Mouse (Mus musculus): ENCODE results near the gene Ndufaf1. TPM values are rescaled to one million over a fixed set of nuclear protein-coding genes. Genes with fewer than 3 reads are reported as not detected.

Ndufaf1 gene
- polyA plus RNA-seq (2015; fragmentation: Nextera tagmentation; extraction: Ambion mirVana): 30.8 and 30.9 TPM in 2 replicates

DNA sequence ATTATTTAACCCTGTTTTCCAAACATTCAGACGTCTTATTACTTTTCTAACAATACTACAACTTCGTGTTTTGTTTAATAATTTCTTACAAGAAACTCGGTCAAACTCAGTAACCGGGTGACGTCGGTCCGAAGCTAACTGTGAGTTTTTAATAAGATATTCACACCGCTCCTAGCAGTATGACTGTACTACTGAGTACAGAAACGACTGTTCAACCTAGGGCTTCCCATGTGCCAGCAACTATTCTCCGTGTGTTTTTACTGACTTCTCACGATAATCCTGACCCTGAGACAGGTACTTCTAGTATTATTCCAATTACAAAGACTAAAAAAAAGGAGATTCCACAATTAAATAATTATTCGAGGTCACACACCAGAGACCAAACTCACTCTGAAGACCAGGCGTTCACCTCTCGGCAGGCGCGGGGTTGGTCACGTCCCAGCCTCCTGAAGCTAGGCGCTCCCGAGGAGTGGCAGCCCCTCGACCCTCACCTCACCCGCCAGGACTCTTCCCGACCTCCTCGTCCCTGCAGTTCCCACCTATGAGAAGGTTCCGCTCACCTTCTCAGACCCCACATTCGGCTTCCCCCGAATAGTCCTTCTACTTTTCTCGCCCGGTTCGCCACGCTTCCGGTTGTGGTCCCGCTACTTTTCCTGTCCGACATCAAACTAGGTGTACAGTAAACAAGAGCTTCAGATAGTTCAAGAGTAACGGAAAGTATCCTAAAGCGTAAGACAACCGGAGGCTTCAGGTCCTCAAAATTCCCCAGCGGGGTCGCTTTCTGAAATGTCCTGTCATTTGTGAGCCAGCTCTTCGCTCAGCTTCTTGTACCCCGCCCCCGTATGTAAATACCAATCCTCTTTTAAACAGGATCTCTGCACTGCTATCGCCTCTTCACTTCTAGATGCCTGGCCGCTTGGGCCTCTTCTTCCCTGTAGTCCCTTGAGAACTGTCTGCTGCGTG lies at the start of gene Ndufaf1:
TSS of gene Ndufaf1 (minus strand) at position 608 of the 963 bp plus-strand sequence.
- peaks cover 17% of the 10 kb centered on the region for H3K4me1 ChIP-seq (replicated peaks)
- peak within 1 kb of the TSS; percentile 91 for H3K9ac ChIP-seq
- peak within 1 kb of the TSS; percentile 74 for H3K4me2 ChIP-seq
- peak; percentile 85 for ATAC-seq (ENCODE audit: insufficient read depth)
- under 1% methylated on average over 44 of the region's 44 CpGs for WGBS (ENCODE audit: insufficient replicate concordance)
- H3K27me3 ChIP-seq: no peaks in the 10 kb centered on the region
- H3K27ac ChIP-seq (replicated peaks): peak within 1 kb of the TSS; percentile 76
- peaks cover 24% of the 10 kb centered on the region for H3K36me3 ChIP-seq (replicated peaks)
- no peaks in the 10 kb centered on the region for H3K9me3 ChIP-seq (replicated peaks)
- peak within 1 kb of the TSS; percentile 89 for H3K4me3 ChIP-seq (replicated peaks)

DNA sequence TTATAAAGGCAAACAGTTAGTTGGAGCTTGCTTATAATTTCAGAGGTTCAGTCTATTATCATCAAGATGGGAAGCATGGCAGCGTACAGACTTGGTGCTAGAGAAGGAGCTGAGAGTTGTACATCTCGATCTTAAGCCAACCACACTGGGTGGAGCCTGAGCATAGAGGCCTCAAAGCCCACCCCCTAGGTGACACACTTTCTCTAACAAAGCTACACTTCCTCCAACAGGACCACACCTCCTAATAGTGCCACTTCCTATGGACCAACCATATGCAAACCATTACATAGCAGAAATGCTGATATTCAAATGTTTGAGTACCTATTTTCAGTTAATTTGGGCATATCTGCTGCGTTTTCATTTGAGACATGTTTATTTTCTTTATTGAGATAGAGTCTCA lies 47.4 kb upstream of the Ndufaf1 start:
- no peaks in the 10 kb centered on the region for H3K9me3 ChIP-seq (replicated peaks)
- H3K4me1 ChIP-seq (replicated peaks): 0 out of 2 replicates have a peak, but pooled peaks cover under 1% of the 10 kb centered on the region
- H3K4me2 ChIP-seq: no peak overlapping the region
- ATAC-seq (ENCODE audit: insufficient read depth): no peak
- peaks cover 68% of the 10 kb centered on the region for H3K36me3 ChIP-seq (replicated peaks)
- H3K4me3 ChIP-seq (replicated peaks): no peak overlapping the region
- no peak overlapping the region for H3K9ac ChIP-seq
- no peak overlapping the region for H3K27ac ChIP-seq (replicated peaks)
- H3K27me3 ChIP-seq: no peaks in the 10 kb centered on the region
- 71% methylated on average over 3 of the region's 3 CpGs for WGBS (ENCODE audit: insufficient replicate concordance)

DNA sequence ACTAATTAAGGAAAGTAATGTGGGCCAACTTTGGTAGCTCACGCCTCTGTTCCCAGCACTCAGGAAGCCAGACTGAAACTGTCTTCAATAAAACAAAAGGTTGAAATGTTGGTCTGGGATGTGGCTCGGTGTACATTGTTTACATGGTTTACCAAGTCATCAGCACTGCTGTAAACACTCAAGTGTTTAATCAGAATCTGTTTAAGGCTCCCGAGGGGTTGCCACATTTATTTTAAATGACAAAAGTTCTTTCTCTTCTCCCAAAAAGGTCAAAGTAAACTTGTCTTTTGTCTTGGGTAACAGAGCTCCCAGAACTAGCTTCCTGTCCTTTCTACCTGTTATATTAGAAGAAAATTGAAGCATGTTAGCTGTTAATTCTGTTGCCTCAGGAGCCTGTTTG lies 45.0 kb upstream of the Ndufaf1 start:
- peaks cover 54% of the 10 kb centered on the region for H3K36me3 ChIP-seq (replicated peaks)
- no peak overlapping the region for H3K27ac ChIP-seq (replicated peaks)
- no peak for ATAC-seq (ENCODE audit: insufficient read depth)
- H3K27me3 ChIP-seq: no peaks in the 10 kb centered on the region
- H3K9ac ChIP-seq: no peak overlapping the region
- H3K4me3 ChIP-seq (replicated peaks): no peak overlapping the region
- H3K9me3 ChIP-seq (replicated peaks): no peaks in the 10 kb centered on the region
- no peaks in the 10 kb centered on the region for H3K4me1 ChIP-seq (replicated peaks)
- no peak overlapping the region for H3K4me2 ChIP-seq
- 76% methylated on average over 3 of the region's 3 CpGs for WGBS (ENCODE audit: insufficient replicate concordance)

DNA sequence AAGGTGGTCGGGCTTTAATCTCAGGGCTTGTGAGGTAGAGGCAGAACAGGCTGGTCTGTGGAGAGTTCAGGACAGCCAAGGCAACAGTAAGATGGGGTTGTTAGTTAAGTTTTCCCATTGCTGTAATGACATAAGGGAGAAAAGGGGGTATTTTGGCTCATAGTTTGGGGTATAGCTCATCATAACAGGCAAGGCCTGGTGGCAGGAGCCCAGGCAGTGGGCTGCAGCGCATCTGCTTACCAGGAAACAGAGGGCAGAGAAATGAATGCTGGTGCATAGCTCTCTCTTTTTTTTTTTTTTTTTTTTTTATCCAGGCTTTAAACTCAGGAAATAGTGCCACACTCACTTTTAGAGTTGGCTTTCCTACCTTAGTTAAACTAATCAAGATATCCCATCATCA lies 40.5 kb upstream of the Ndufaf1 start:
- WGBS (ENCODE audit: insufficient replicate concordance): 88% methylated on average over 2 of the region's 2 CpGs
- no peak overlapping the region for H3K4me3 ChIP-seq (replicated peaks)
- no peak for ATAC-seq (ENCODE audit: insufficient read depth)

DNA sequence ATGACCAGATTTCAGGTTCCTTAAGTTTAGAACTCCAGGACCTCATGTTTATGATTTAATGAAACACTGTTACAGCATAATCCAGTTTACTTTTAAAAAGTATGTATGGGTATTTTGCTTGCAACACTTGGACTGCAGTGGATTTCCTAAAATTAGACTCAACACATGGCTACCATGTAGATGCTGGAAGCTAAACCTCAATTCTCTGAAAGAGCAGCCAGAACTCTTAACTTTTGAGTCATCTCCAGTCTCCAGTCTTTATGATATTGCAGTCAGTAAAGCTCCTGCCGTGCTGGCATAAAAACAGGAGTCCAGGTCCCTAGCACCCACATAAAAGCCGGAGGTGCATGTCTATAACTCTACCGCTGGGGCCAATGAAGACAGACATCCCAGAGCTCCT lies 37.3 kb upstream of the Ndufaf1 start:
- Histone ChIP-seq H3K36me3 (replicated peaks) (peaks cover 6% of the 10 kb centered on the region; the same call in 1 of the 2 replicates), H3K4me2 (no peak overlapping the region), H3K9me3 (replicated peaks) (no peaks in the 10 kb centered on the region), H3K9ac (no peak overlapping the region), H3K27ac (replicated peaks) (no peak overlapping the region), H3K4me3 (replicated peaks) (no peak overlapping the region), H3K4me1 (replicated peaks) (peaks cover 3% of the 10 kb centered on the region; the same call in 1 of the 2 replicates), H3K27me3 (no peaks in the 10 kb centered on the region)
- no peak for ATAC-seq (ENCODE audit: insufficient read depth)
- WGBS (ENCODE audit: insufficient replicate concordance): 86% methylated on average over 3 of the region's 3 CpGs

More for the DNA sequence above, 40.5 kb upstream of the Ndufaf1 start:
- Histone ChIP-seq H3K9me3 (replicated peaks) (no peaks in the 10 kb centered on the region), H3K27ac (replicated peaks) (no peak overlapping the region), H3K36me3 (replicated peaks) (peaks cover 32% of the 10 kb centered on the region), H3K4me2 (no peak overlapping the region), H3K4me1 (replicated peaks) (peaks cover under 1% of the 10 kb centered on the region; the same call in 1 of the 2 replicates), H3K27me3 (no peaks in the 10 kb centered on the region), H3K9ac (no peak overlapping the region)

DNA sequence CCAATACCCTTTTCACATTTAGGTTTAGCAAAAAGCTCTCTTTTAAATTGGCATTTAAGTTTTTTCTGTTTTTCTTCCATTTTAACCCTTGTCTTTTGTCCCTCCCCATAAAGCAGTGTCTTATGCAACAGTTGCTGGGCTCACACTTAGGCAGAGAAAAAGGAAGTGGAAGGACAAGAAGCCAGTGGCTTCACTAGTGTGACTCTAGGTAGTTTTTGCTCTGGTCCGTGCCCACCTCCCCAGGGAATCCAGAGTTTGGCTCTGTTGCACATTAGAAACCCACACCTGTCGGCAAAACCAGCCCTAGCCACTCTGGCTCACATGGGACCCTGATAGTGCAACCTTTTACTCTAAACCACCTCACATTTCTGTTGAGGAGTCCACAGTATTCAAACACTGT lies 35.8 kb upstream of the Ndufaf1 start:
- no peak for ATAC-seq (ENCODE audit: insufficient read depth)
- 43% methylated on average over 2 of the region's 2 CpGs for WGBS (ENCODE audit: insufficient replicate concordance)
- H3K4me2 ChIP-seq: no peak overlapping the region

DNA sequence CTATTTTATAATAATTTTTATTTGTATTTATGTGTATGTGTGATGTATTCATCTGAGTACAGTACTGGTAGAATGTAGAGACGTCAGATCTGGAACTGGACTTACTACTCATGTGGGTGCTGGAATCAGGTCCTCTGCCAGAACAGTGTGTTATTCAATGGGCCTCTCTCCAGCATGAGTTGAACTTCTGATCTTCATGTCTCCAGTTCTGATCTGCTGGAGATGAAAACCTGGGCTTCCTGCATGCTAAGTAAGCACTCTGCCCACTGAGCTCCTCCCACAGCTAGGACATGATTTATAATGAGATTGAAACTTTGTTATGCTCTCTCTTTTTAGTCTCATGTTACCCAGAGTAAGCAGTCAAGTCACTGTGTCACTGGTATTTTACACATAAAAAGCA lies 33.5 kb upstream of the Ndufaf1 start:
- Histone ChIP-seq H3K9ac (no peak overlapping the region), H3K27ac (replicated peaks) (no peak overlapping the region), H3K4me3 (replicated peaks) (no peak overlapping the region), H3K27me3 (no peaks in the 10 kb centered on the region), H3K4me1 (replicated peaks) (peaks cover 3% of the 10 kb centered on the region; the same call in 1 of the 2 replicates), H3K9me3 (replicated peaks) (no peaks in the 10 kb centered on the region), H3K36me3 (replicated peaks) (peaks cover 22% of the 10 kb centered on the region), H3K4me2 (no peak overlapping the region)
- ATAC-seq (ENCODE audit: insufficient read depth): no peak
- 63% methylated on average over 1 of the region's 1 CpGs for WGBS (ENCODE audit: insufficient replicate concordance)

More for the DNA sequence above, 35.8 kb upstream of the Ndufaf1 start:
- Histone ChIP-seq H3K4me1 (replicated peaks) (peaks cover 3% of the 10 kb centered on the region; the same call in 1 of the 2 replicates), H3K27ac (replicated peaks) (no peak overlapping the region), H3K36me3 (replicated peaks) (peaks cover 17% of the 10 kb centered on the region), H3K9ac (no peak overlapping the region), H3K9me3 (replicated peaks) (no peaks in the 10 kb centered on the region), H3K4me3 (replicated peaks) (no peak overlapping the region), H3K27me3 (no peaks in the 10 kb centered on the region)

DNA sequence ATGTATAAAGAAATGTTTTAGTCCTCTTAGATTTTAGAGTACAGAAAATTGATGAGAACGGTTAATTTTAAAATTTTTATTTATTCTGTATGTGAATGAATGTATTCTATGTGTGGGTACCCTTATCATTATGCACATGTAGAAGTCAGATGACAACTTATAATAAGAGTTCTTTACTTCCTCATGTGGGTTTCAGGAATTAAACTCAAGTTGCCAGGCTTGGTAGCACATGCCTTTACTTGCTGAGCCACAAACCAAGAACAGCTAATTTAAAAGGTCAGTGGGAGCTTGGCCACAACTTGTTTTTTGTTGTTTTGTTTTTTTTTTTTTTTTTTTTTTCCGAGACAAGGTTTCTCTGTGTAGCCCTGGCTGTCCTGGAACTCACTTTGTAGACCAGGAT lies 32.2 kb upstream of the Ndufaf1 start:
- Histone ChIP-seq H3K36me3 (replicated peaks) (peaks cover 20% of the 10 kb centered on the region), H3K4me1 (replicated peaks) (peaks cover 3% of the 10 kb centered on the region; the same call in 1 of the 2 replicates), H3K27ac (replicated peaks) (no peak overlapping the region), H3K27me3 (no peaks in the 10 kb centered on the region), H3K9ac (no peak overlapping the region), H3K9me3 (replicated peaks) (no peaks in the 10 kb centered on the region), H3K4me2 (no peak overlapping the region), H3K4me3 (replicated peaks) (no peak overlapping the region)
- WGBS (ENCODE audit: insufficient replicate concordance): 80% methylated on average over 2 of the region's 2 CpGs
- no peak for ATAC-seq (ENCODE audit: insufficient read depth)

DNA sequence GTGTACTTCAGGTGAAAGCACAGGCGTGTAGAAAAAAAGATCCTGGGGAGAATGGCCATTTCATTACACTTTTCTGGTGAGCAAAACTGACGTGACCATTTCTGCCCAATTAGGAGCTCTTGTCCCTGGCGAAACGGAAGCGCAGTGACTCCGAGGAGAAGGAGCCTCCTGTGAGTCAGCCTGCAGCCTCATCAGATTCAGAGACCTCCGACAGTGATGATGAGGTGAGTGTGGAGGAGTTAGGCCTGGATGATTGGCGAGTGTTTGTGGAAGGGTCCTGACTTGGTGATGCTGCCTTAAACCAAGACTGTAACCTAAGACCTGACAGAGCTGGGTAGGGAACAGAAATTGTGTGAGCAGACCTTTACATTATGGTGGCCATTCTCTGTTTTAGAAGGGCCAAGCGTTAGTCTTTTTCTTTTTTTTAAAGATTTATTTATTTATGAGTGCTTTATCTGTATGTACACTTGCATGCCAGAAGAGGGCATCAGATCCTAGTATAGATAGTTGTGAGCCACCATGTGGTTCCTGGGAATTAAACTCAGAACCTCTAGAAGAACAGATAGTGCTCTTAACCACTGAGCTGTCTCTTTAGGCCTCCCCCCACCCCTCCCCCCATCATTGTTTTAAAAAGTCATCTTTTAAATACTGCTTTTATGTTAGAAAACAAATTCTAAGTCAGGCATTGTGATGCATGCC lies 29.5 kb upstream of the Ndufaf1 start:
- Histone ChIP-seq H3K4me3 (replicated peaks) (no peak overlapping the region), H3K4me1 (replicated peaks) (no peaks in the 10 kb centered on the region), H3K36me3 (replicated peaks) (peaks cover 20% of the 10 kb centered on the region), H3K27ac (replicated peaks) (no peak overlapping the region), H3K9me3 (replicated peaks) (no peaks in the 10 kb centered on the region), H3K9ac (no peak overlapping the region), H3K27me3 (no peaks in the 10 kb centered on the region), H3K4me2 (no peak overlapping the region)
- WGBS (ENCODE audit: insufficient replicate concordance): 77% methylated on average over 9 of the region's 9 CpGs
- no peak for ATAC-seq (ENCODE audit: insufficient read depth)

DNA sequence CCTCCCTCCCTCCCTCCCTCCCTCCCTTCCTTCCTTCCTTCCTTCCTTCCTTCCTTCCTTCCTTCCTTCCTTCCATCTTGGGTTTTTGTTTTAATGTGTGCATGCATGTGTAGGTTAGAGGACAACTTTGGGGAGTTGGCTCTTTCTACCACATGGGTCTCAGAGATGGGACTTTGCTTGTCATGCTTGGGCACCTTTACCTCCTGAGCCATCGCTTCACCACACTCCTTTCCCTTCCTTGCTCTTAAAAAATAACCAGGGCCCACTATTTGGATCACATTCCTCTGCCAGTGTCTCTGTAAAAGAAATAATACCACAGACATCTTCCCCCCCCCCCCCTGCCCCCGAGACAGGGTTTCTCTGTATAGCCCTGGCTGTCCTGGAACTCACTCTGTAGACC lies 21.1 kb upstream of the Ndufaf1 start:
- WGBS (ENCODE audit: insufficient replicate concordance): 74% methylated on average over 2 of the region's 2 CpGs
- H3K9me3 ChIP-seq (replicated peaks): no peaks in the 10 kb centered on the region
- ATAC-seq (ENCODE audit: insufficient read depth): no peak

DNA sequence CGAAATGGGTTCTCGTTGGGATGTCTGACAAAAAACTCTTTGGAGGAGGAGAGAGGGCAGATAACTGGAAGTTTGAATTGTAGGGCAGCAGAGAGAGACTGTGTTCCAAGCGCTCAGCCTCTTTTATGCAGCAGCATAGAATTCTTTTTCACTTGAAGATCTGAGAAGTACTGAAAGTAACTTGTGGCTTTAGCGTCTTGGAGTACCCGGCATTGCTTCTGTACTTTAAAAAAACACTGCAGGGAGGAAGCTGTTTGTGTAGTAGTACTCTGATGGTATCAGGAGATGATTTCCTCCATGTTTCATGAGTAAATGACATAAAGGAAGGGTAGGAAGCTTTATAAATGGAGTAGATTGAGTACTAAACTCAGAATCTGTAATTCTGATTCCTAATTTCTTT lies 13.2 kb upstream of the Ndufaf1 start:
- peaks cover 6% of the 10 kb centered on the region for H3K27me3 ChIP-seq
- peaks cover 29% of the 10 kb centered on the region for H3K4me1 ChIP-seq (replicated peaks)
- peak overlapping the region; percentile 88 for H3K27ac ChIP-seq (replicated peaks)
- no peaks in the 10 kb centered on the region for H3K9me3 ChIP-seq (replicated peaks)
- peak overlapping the region; percentile 95 for H3K9ac ChIP-seq
- 2% methylated on average over 5 of the region's 5 CpGs for WGBS (ENCODE audit: insufficient replicate concordance)
- ATAC-seq (ENCODE audit: insufficient read depth): no peak
- peak overlapping the region; percentile 95 for H3K4me3 ChIP-seq (replicated peaks)
- peak overlapping the region; percentile 85 for H3K4me2 ChIP-seq
- peaks cover 8% of the 10 kb centered on the region; the same call in 1 of the 2 replicates for H3K36me3 ChIP-seq (replicated peaks)

More for the DNA sequence above, 21.1 kb upstream of the Ndufaf1 start:
- H3K4me1 ChIP-seq (replicated peaks): 0 out of 2 replicates have a peak, but pooled peaks cover 3% of the 10 kb centered on the region
- H3K27ac ChIP-seq (replicated peaks): no peak overlapping the region
- H3K9ac ChIP-seq: no peak overlapping the region
- H3K27me3 ChIP-seq: no peaks in the 10 kb centered on the region
- peaks cover 20% of the 10 kb centered on the region for H3K36me3 ChIP-seq (replicated peaks)
- no peak overlapping the region for H3K4me3 ChIP-seq (replicated peaks)
- H3K4me2 ChIP-seq: no peak overlapping the region
